Mouse (Mus musculus): ENCODE results near the gene Gpr18. TPM values are rescaled to one million over a fixed set of nuclear protein-coding genes. Genes with fewer than 3 reads are reported as not detected.

The Gpr18 gene
- 0.24 and 0.26 TPM in 2 replicates for polyA plus RNA-seq (2012; rRNA removed)

- no peaks in the 10 kb centered on the region for H3K4me1 ChIP-seq (ENCODE audit: control insufficient read depth, insufficient read depth, low read length)
- no peaks in the 10 kb centered on the region for H3K27me3 ChIP-seq (ENCODE audit: control insufficient read depth, insufficient read depth, low read length)
- no peak within 1 kb of the TSS for H3K4me3 ChIP-seq (ENCODE audit: control insufficient read depth, low read depth, low read length)
- no peak within 1 kb of the TSS for H3K27ac ChIP-seq (ENCODE audit: control insufficient read depth, insufficient read depth, low read depth, low read length)
- no peaks in the 10 kb centered on the region for H3K36me3 ChIP-seq (ENCODE audit: control insufficient read depth, insufficient read depth, low read length)
- TF ChIP-seq CTCF (IDR thresholded peaks at IDR 0.05; ENCODE audit: control insufficient read depth, insufficient read depth, insufficient replicate concordance, low read depth, low read length): no peak
- TF ChIP-seq POLR2A (IDR thresholded peaks at IDR 0.05; ENCODE audit: control insufficient read depth, low read depth, low read length): no peak
Observed at GRCm38 (mm10) chr14:121915621-121916020, at the start of gene Gpr18. Gene Gpr18 (minus strand): TSS chr14:121915781.

DNA sequence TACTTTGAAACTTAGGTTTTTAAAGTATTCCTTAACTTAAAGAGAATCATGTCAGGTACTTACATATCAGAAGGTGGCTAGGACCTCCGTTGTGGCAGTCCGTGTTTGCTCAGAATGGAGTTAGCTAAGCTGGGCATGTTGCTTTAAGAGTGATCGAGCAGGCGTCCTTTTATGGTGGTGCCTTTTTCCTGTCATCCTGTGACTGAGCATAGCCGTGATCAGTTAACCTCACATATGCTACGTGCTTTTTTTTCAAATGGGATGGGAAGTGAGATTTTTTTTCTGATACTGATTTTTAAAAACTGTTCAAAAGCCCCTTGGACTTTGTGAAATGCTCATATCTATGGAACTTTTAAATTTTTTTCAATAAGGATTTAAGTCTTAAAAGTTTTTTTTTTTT lies 49.4 kb upstream of the Gpr18 start, which contains the start of gene Gpr183:
Gene Gpr183 (minus strand): TSS at position 206 of the 400 bp plus-strand sequence.
- no peaks in the 10 kb centered on the region for H3K27me3 ChIP-seq (ENCODE audit: control insufficient read depth, insufficient read depth, low read length)
- no peak within 1 kb of the TSS for H3K4me3 ChIP-seq (ENCODE audit: control insufficient read depth, low read depth, low read length)
- no peak within 1 kb of the TSS for H3K27ac ChIP-seq (ENCODE audit: control insufficient read depth, insufficient read depth, low read depth, low read length)
- TF ChIP-seq CTCF (IDR thresholded peaks at IDR 0.05; ENCODE audit: control insufficient read depth, insufficient read depth, insufficient replicate concordance, low read depth, low read length): no peak
- no peak for TF ChIP-seq POLR2A (IDR thresholded peaks at IDR 0.05; ENCODE audit: control insufficient read depth, low read depth, low read length)
- H3K4me1 ChIP-seq (ENCODE audit: control insufficient read depth, insufficient read depth, low read length): no peaks in the 10 kb centered on the region; the same call in 1 of the 2 replicates
- no peaks in the 10 kb centered on the region for H3K36me3 ChIP-seq (ENCODE audit: control insufficient read depth, insufficient read depth, low read length)

GRCm38 (mm10) chr14:121963942-121964335 lies 48.4 kb upstream of the Gpr18 start:
- Histone ChIP-seq H3K36me3 (ENCODE audit: control insufficient read depth, insufficient read depth, low read length) (no peaks in the 10 kb centered on the region), H3K4me1 (ENCODE audit: control insufficient read depth, insufficient read depth, low read length) (no peaks in the 10 kb centered on the region; the same call in none of the 2 replicates), H3K27me3 (ENCODE audit: control insufficient read depth, insufficient read depth, low read length) (no peaks in the 10 kb centered on the region), H3K4me3 (ENCODE audit: control insufficient read depth, low read depth, low read length) (no peak overlapping the region), H3K27ac (ENCODE audit: control insufficient read depth, insufficient read depth, low read depth, low read length) (no peak overlapping the region)
- TF ChIP-seq CTCF (IDR thresholded peaks at IDR 0.05; ENCODE audit: control insufficient read depth, insufficient read depth, insufficient replicate concordance, low read depth, low read length): no peak
- no peak for TF ChIP-seq POLR2A (IDR thresholded peaks at IDR 0.05; ENCODE audit: control insufficient read depth, low read depth, low read length)

DNA sequence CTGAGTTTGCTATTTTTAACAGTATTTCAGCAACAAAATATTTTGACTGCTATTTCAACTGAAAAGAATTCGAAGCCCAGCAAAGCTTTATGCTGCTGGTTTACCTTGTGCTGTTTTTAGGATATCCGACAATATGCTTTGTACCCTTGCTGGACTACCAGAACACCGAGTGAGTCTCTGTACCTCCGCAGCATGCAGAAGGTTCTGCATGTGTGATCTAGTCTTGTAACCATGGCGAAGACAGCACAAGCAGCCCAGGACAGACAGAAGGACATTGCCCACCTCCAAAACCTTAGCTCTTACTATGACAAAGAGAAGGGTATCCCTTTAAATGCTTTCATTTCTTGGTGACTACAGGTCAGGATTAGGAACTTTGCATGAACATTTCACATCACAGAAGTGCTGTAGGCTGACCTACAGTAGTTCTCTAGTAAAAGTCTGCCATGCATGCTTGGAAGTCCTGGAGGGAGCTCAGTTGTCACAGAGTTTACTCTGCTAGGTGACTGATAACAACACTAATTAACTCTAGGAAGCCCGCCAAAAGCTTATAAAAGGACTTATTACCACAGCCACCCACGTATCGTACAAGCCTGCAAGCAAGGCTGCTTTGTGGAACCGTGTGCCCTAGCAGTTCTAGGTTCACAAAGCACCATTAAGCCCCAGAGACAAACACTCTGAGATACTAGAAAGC lies 47.8 kb upstream of the Gpr18 start:
- no peaks in the 10 kb centered on the region for H3K27me3 ChIP-seq (ENCODE audit: control insufficient read depth, insufficient read depth, low read length)
- no peaks in the 10 kb centered on the region for H3K36me3 ChIP-seq (ENCODE audit: control insufficient read depth, insufficient read depth, low read length)
- H3K27ac ChIP-seq (ENCODE audit: control insufficient read depth, insufficient read depth, low read depth, low read length): no peak overlapping the region; the same call in 1 of the 2 replicates
- no peak for TF ChIP-seq POLR2A (IDR thresholded peaks at IDR 0.05; ENCODE audit: control insufficient read depth, low read depth, low read length)
- TF ChIP-seq CTCF (IDR thresholded peaks at IDR 0.05; ENCODE audit: control insufficient read depth, insufficient read depth, insufficient replicate concordance, low read depth, low read length): no peak
- H3K4me1 ChIP-seq (ENCODE audit: control insufficient read depth, insufficient read depth, low read length): no peaks in the 10 kb centered on the region; the same call in none of the 2 replicates
- no peak overlapping the region for H3K4me3 ChIP-seq (ENCODE audit: control insufficient read depth, low read depth, low read length)

DNA sequence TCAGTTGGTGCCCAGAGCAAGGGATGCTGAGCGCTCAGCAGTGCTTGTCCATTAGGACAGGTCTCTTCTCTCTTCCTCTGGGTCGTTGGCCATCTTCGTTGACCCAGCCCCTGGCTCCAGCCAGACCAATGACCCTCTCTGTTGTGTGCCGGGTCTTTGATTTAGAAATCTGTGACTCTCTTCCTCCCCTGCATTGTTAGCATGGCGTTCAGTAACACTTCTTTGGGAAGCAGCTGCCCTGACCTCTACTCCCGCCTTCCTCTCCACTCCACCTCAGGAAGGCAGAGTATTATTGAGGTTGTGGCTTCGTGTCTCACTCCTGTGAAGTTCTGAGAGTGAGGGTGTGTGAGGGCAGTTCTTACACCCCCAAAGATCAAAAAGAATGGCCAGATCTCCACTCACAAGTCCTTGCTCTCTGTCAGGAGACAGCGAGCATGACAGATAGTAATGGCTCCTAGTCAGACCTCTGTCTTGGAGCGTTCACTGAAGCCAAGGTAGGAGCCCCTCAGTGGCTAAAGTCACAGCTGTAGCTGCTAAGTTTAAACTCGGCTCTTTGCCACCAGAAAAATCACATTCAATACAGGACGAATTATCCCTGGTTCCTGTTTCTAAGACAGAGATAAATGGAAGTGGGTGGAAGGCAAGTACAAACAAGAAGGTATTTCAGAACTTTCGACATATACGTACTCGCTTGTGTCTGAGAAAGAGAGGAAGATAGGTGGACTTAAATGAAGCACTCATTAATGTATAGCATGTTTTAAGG lies 46.7 kb upstream of the Gpr18 start:
- H3K36me3 ChIP-seq (ENCODE audit: control insufficient read depth, insufficient read depth, low read length): no peaks in the 10 kb centered on the region
- peak overlapping the region; percentile 16; the same call in 1 of the 2 replicates for H3K27ac ChIP-seq (ENCODE audit: control insufficient read depth, insufficient read depth, low read depth, low read length)
- no peak for TF ChIP-seq POLR2A (IDR thresholded peaks at IDR 0.05; ENCODE audit: control insufficient read depth, low read depth, low read length)
- no peak overlapping the region for H3K4me3 ChIP-seq (ENCODE audit: control insufficient read depth, low read depth, low read length)
- no peaks in the 10 kb centered on the region; the same call in none of the 2 replicates for H3K4me1 ChIP-seq (ENCODE audit: control insufficient read depth, insufficient read depth, low read length)
- H3K27me3 ChIP-seq (ENCODE audit: control insufficient read depth, insufficient read depth, low read length): no peaks in the 10 kb centered on the region

GRCm38 (mm10) chr14:121961496-121962127 lies 46.0 kb upstream of the Gpr18 start:
- Histone ChIP-seq H3K4me1 (ENCODE audit: control insufficient read depth, insufficient read depth, low read length) (no peaks in the 10 kb centered on the region; the same call in none of the 2 replicates), H3K27ac (ENCODE audit: control insufficient read depth, insufficient read depth, low read depth, low read length) (peak overlapping the region; percentile 16; the same call in 1 of the 2 replicates), H3K36me3 (ENCODE audit: control insufficient read depth, insufficient read depth, low read length) (no peaks in the 10 kb centered on the region), H3K4me3 (ENCODE audit: control insufficient read depth, low read depth, low read length) (no peak overlapping the region), H3K27me3 (ENCODE audit: control insufficient read depth, insufficient read depth, low read length) (no peaks in the 10 kb centered on the region)
- TF ChIP-seq POLR2A (IDR thresholded peaks at IDR 0.05; ENCODE audit: control insufficient read depth, low read depth, low read length) (no peak), CTCF (IDR thresholded peaks at IDR 0.05; ENCODE audit: control insufficient read depth, insufficient read depth, insufficient replicate concordance, low read depth, low read length) (no peak)

DNA sequence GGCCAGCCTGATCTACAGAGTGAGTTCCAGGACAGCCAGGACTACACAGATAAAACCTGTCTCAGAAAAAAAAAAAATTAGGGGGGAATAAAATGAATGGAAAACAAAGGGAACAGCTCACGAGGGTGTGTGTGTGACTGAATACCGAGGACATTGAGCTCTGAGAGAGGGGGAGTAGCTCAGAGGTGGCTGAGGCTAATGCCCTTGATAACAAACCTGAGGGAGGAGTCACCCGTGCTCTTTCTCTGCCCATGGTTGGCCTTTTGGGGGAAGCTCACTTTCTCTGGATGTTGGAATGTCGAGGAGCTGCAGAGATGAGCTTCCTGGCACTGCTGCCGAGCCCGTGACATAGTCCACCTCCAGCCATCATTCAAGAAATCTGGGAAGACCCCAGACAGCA lies 45.4 kb upstream of the Gpr18 start:
- Histone ChIP-seq H3K36me3 (ENCODE audit: control insufficient read depth, insufficient read depth, low read length) (no peaks in the 10 kb centered on the region), H3K27me3 (ENCODE audit: control insufficient read depth, insufficient read depth, low read length) (no peaks in the 10 kb centered on the region), H3K27ac (ENCODE audit: control insufficient read depth, insufficient read depth, low read depth, low read length) (no peak overlapping the region; the same call in none of the 2 replicates), H3K4me1 (ENCODE audit: control insufficient read depth, insufficient read depth, low read length) (no peaks in the 10 kb centered on the region; the same call in none of the 2 replicates), H3K4me3 (ENCODE audit: control insufficient read depth, low read depth, low read length) (no peak overlapping the region)
- TF ChIP-seq CTCF (IDR thresholded peaks at IDR 0.05; ENCODE audit: control insufficient read depth, insufficient read depth, insufficient replicate concordance, low read depth, low read length) (no peak), POLR2A (IDR thresholded peaks at IDR 0.05; ENCODE audit: control insufficient read depth, low read depth, low read length) (no peak)

All from testis, adult 2 months (tissue).